Mouse (Mus musculus): ENCODE measurements around the gene 2210017I01Rik.

Gene 2210017I01Rik

DNA sequence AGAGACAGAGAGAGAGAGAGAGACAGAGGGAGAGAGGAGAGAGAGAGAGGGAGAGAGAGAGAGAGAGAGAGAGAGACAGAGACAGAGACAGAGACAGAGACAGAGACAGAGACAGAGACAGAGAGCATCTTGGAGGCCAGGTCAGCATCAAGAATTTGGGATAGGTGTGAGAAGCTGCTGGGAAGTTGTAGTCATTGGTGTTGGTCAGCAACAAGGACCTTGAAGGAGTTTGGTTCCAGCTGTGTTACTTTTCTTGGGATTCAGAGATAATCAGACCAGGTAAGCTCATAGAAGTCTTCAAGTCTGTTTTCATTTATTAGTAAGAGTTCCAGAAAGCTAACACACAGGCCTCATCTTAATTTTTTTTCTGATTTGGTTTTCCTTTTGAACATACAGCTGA is at the start of gene 2210017I01Rik:
TSS of gene 2210017I01Rik (minus strand) at position 101 of the 400 bp plus-strand sequence.

DNA sequence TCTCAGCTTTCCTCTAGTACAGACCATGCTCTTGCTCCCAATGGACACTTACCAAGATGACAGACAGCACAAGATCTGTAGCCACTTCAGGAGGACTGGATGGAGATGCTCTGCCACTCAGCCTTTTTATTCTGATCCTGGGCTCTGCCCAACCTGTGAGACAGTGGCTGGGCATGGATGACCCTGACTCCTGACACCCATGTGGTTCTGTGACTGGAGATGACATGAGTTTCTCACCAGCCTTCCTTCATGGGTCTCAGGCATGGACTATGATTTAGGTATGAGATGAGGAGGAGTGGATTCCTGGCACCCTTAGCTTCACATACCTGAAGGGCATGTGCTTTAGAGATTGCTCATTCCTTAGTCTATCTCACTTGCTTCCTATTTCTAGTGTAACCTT is 49.5 kb upstream of the 2210017I01Rik start, which contains the start of gene Lce1b:
TSS of gene Lce1b (minus strand) at position 101 of the 400 bp plus-strand sequence.

DNA sequence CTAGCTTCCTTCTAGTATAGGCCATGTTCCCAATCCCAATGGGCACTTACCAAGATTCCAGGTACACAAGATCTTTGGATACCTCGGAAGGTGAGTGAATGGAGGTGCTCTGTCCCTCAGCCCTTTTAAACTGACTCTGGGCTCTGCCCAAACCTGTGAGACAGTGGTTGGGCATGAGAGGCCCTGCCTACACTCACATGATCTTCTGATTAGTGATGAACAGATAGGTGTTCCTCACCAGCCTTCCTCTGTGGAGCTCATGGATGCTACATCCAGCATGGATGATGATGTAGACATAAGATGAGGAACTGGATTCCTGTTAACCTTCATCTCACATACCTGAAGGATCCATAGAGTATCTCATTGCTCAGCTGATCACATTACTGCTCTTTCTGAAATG is 40.9 kb upstream of the 2210017I01Rik start, which contains the start of gene Lce1a1:
TSS of gene Lce1a1 (minus strand) at position 101 of the 400 bp plus-strand sequence.
- WGBS: 88% methylated on average over 1 of the region's 1 CpGs

DNA sequence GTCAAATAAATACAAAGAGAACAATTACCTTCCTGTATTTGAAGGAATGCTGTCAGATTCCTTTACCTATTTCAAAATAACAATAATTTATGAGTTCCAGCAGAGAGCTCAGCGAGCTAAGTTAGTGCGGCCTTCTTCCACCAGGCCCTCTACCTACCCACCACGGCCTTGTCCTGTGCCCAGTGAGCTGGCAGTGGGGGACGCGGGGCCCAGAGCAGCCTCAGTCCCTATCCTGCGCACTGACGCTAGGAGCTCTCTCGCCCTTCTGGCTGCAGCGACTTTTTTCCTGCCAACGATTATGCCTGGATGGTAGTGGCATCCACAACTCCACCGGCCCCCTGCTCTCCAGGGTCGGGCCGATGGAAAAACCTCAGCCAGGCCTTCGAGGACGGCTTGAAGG is 32.6 kb upstream of the 2210017I01Rik start:
- WGBS: 94% methylated on average over 15 of the region's 15 CpGs

DNA sequence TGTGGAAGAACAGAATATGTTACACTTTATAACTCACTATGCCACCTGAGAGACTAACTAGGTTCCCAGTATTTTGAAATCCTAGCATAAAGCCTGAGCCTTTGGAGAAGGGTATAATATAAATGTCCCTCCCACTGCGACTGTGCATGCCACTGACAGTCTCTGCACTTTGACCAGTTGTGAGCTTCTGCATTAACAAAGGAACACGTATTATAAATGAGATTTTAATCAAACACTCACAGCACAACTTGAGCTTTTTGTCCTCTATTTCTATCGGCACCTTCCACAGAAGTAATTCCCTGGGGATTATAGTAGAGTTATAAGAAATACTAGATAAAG is 31.3 kb upstream of the 2210017I01Rik start:
- WGBS: 71% methylated on average over 3 of the region's 3 CpGs

DNA sequence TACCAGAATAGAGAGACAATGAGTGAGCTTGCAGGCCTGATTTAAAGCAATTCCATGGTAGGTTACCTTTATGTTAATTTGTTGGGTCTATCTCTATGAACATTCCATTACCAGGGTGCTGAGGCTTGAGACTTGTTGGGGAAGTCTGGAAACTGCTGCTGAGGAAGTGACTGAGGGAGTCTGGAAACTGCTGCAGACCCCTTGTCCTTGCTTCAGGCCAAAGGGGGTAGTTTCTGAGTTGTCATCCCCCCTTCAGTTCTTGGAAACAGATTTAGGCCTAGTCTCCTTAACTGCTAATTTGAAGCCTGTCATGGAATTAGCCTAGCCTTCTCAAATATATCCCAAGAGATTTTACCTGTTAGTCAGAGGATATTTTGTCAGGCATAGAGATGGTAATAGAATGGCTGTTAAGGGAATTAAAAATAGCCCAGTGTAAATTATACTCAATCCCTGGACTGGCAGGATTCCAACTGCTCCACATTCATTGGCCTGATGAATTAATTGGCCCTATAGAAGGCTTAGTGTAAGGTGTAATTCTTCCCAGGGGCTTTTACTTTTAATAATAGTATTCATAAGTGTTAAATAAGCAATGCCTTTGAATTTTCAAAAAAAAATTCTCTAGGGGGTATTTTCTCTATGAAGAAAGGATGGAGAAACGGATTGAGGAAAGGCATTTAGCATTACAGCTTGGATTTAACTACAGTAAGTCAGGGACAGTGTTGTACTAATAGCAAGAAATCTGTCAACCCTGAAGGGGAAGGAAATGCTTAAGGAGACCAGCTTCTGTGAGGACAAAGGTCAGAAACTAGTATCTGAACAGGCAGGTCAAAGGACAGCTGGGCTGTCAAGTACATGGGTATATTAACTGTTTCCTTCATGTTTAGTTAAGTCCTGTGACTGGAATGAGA is 30.7 kb upstream of the 2210017I01Rik start:
- WGBS: 33% methylated on average over 1 of the region's 1 CpGs

DNA sequence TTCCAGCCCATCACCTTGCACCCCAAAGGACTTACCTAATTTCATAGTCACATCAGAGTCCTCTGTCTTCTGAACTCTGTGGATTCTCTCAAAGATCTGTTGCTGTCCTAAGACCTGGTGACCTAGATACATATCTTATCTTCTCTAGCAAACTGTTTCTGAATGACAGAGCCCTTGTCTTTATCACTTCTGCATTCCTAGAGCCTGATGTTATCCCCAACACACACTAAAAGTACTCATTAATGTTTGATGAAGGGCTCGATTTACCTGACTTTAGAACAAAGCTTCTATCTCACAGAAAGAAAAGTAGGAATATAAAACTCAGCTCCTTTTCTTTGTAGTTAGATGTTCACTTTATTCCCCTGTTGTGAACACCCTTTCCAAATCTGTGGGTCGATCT is 14.3 kb upstream of the 2210017I01Rik start, which contains the start of gene Lce6a:
TSS of gene Lce6a (minus strand) at position 101 of the 400 bp plus-strand sequence.
- WGBS: 80% methylated on average over 2 of the region's 2 CpGs

DNA sequence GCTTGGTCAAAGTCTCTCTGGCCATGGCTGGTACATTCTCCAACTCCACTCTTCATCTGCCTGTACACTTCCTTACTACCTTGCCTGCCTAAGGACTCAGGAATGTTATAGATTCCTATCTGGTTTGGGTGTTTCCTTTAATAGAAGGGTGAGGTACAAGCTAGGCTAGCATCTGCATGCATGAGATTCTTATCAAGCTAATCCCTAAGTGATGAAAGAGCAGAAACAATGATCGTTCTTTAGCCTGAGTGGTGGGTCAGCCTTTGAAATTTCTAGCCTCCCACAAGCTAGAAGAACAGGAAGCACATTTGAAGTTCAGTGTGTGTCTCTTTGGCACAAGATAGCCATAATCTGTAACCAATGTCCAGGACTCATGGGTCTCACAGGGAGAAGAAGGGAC is 2.5 kb upstream of the 2210017I01Rik start:
- 81% methylated on average over 1 of the region's 1 CpGs for WGBS

DNA sequence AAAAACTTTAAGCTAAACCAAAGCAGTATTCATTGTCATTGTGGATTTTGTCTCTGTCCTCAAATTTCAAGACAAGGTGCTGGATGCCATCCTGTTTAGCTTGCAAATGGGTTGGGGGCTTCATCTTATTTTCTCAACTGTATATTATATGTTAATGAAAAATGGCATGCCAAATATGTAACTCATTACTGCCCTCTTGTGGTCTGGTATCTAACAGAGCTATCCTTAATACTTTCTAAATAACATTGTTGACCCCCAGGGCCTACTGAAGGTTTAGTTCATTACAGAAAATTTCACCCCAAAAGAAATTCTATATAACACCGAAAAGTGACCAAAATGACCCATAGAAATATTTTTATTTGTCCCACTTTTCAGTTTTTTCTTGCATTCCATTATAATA is 5.1 kb downstream of the 2210017I01Rik start:
- WGBS: 68% methylated on average over 1 of the region's 1 CpGs

DNA sequence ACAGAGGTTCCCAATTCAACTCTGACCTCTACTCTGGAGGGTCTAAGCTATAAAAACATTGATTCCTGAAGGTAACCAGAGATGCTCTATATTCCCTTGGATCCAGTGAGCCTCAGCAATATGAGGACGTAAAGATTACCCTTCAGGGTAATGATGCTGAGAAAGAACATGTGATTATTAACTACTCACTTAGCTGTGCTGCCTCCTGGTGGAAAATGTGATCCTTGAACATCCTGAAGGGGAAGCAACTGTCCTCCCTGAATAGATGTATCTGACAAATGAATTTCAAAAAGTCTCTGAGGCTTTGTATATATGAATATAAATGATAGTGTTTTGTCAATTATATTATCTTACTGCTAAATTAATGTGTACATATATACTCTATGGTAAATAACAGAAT is 6.8 kb downstream of the 2210017I01Rik start:
- 77% methylated on average over 1 of the region's 1 CpGs for WGBS

DNA sequence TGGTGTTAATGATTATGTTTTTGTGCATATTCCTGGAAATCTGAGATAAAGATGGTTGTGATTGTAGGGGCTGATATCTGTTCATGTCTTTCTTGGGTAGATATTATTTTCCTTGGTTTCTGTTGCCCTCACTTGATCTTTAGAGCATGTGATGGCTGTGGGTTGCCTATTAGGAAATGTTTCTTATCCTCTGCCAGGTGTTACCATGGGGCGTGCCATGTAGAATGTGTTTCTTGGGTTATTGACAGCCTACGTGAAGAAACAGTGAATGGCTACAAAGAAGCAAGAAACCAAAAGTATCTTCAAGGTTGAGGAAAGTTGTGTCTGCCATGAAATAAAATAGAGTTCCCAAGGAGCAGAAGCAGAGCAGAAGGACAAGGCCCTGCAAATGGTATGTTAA is 8.9 kb downstream of the 2210017I01Rik start:
- WGBS: 88% methylated on average over 2 of the region's 2 CpGs

DNA sequence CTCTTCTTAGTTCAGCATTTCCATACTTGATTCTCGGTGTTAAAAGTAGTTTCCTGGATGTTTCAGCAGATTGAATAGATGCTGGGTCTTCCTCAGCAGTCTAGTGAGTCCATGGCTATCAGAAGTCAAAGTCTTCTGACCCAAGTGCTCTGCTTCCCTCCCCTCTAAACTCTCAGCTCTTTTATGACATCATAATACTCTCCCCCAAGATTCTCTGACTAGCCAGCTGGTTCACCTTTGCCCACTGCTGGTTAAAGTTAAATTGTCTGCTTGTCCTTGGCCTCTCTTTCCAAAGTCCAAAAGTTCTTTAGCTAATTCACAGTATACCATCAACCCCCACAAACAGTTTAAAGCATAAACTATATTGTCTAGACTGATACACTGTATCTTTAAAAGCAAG is 18.4 kb downstream of the 2210017I01Rik start, which contains the start of gene Smcp:
TSS of gene Smcp (minus strand) at position 140 of the 400 bp plus-strand sequence.
- 63% methylated on average over 1 of the region's 1 CpGs for WGBS

DNA sequence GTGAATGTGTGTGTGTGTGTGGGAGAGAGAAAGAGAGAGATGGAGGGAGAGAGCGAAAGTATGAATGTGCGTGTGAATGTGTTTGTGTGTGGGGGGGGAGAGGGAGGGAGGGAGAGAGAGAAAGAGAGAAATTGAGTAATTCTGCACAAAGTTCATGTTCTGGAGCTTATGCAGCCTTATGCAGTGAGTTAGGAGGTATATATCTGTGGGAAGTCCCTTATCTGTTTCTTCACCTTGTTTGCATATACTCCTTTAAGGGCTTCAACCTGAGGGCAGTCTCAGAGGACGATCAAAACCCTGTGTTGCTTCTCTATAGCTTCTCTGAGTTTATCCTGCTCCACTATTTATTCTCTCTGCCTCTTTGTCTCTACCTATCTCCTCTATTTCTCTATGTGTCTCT is 20.1 kb downstream of the 2210017I01Rik start:
- 87% methylated on average over 3 of the region's 3 CpGs for WGBS

DNA sequence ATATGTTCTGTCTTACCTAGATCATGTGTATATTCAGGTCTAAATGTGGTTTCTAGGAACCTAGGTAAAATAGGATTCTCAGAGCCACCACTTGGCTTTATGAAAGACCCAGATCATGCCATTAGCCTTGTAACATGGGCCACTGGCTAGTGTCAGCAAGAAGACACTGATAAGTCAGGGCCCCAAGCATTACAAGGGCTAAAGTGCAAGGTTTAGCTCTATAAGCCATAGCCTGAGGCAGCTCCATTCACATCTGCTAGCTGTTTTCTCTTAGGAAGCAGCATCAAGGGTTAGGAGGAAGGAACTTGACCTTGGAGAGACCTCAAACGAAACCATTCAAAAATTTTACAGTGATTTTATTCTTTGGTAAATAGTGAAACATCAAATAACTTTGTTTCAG is 22.2 kb downstream of the 2210017I01Rik start:
- WGBS: 68% methylated on average over 1 of the region's 1 CpGs

DNA sequence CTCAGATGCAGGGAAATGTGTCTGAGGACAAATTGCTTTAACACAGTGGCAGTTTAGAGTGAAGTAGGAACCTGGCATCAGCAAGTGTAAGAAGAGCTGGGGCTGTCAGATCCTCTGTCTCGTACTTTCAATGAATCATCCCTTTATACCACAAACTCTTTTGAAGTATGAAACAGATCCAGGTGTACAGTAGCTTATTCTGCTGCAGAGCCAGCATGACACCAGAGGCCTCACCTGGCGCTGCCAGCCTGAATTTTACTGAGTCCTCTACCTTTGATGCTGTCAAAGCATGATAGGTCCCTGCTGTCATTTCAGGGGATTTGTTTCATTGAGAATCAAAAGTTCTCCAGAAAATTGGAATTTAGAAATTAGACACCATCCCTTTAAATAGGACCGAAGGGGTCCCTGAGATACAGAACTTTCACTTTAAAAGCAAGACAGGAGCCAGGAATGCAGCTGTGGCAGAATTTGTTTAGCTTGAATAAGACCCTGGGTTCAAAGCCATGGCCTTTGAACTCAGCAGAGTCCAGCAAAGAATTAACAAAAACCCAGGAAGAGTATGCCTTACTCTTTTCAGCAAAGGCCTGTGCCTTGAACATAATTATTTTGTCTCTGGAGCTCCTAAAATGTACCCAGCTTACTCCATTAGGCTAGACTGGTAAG is 24.0 kb downstream of the 2210017I01Rik start:
- 78% methylated on average over 3 of the region's 3 CpGs for WGBS

DNA sequence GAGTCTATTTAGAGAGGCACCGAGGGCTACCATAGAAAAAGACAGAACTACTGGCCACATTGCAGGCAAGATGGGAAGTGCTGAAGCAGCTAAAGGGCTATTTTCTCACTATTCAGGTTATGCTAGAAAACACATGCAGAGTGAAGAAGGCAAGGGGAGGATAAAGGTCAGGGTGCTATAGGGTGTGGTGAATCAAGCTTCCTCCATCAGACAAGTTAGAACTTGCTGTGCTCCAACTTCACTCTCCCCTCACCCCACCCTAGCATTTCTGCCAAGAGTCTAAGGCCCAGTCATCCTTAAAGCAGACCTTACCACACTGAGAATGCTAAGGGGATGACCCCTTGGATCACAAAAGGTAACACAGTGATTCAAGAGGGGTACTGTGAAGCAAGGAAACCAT is 27.8 kb downstream of the 2210017I01Rik start:
- WGBS: 91% methylated on average over 1 of the region's 1 CpGs

DNA sequence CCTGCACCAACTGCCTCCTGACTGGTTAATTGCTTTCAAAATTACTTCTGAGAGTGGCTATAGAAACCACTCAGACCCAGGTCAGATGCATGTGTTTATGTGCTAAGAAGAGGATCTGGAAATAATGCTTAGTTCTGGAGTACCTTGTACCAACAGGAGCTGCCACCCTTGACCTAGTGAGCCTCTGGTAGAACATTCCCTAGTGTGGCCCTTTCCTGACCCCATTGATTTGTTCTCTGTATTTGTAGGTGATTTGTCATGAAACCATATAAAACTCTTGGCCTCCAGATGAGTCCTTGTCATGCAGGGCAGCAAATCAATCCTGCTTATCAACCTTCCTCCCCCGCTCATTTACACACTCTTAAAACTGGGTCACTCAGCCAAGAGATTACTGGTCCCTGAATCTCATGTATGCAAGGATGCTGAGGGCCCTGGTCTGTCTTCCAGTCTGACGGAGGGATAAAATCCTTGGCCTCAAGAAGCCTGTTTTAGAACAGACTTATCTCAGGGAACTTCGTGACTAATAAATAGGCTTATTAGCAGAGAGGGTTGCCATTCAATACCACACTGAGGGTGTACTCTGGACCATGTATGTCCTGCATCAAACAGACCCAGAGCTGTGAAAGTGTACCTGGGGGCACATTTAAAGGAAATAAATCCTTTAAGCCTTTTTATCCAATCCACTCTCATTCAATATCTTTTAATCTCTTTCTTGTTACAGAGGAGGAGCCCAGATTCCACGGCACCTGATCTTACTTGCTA is 28.5 kb downstream of the 2210017I01Rik start:
- WGBS: 83% methylated on average over 4 of the region's 4 CpGs

DNA sequence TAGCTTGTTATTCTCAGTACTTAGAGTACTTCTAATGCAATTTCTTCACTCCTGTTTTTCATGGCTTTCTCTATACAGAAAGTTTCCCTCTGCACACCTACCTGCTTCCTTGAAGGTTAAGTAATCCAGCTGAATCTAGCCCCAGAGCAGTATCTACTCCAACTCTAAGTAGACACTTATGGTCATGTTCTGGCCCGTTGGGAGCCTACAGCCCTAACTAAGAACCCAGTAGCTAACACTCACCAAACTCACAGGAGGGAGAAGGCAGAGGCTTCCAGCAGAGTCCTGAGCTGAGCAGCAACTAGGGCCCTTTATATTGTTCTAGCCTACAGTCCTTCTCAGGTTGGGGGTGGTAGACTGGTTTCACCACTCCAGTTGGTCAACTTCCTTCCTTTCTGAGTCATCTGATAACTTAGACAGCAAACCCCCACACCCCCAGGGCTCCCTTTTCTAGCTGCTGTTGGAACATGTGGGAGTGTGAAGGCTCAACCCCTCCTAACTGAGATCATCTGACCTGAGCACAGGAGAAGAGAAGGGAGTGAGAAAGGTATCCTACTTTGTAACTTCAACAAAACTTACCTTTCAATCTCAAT is 33.7 kb downstream of the 2210017I01Rik start, which contains the start of gene Ivl:
TSS of gene Ivl (minus strand) at position 287 of the 593 bp plus-strand sequence.
- WGBS: 72% methylated on average over 1 of the region's 1 CpGs

DNA sequence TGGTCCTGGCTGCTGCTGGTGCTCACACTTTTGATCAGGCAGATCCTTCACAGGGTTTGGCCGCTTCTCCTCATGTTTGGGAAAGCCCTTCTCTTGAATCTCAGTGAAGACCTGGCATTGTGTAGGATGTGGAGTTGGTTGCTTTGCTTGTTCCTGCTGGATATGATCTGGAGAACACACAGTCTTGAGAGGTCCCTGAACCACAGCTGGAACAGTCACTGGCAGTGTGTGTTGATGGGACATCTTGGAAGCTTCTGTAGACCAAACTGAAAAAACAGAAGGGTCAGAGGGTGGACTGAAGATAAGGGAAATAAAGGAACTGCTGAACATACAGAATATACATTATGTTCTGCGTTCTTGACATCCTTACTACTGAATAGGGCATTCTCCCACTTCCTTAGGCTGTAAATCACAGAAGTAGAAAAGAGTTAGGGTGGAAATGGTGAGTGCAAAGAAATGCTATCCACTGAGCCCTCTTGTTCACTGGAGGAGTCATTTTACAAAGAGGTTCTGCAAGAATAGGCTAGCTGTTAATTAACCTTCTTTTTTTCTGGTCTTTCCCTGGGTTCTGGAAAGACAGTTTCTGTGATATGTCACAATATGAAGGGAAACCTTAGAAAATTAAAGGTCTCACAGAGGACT is 34.7 kb downstream of the 2210017I01Rik start:
- WGBS: 58% methylated on average over 2 of the region's 2 CpGs

DNA sequence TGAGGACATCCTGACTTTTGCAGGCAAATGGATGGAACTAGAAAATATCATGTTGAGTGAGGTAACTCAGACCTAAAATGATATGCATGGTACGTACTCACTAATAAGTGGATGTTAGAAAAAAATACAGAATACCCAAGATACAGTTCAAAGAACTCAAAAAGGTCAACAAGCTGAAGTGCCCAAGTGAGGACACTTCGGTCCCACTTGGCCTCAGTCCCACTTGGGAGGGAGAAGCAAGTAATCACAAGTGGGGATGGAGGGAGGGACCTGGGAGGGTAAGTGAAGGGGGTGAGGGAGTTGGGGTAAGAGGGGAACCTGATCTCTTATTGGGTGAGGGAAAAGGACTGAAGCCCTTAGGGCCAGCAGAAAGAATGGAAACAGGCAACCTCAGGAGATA is 38.5 kb downstream of the 2210017I01Rik start:
- 85% methylated on average over 2 of the region's 2 CpGs for WGBS
